Mouse (Mus musculus) heart, postnatal 0 days (tissue): ENCODE results near the gene Fam168a. TPM values are rescaled to one million over a fixed set of nuclear protein-coding genes. Genes with fewer than 3 reads are reported as not detected.

Experiments
- ATAC-seq: fragments of 200-750 bp; cut with Nextera tagmentation; 2 replicates; pipeline ENCODE4 v1.8.0; 2017; ENCODE audit warnings: low read depth, moderate number of reproducible peaks, moderate library complexity; ENCODE audit not compliant: insufficient read depth
- DNase-seq: peaks from one replicate; pipeline ENCODE4 v3.0.0-alpha.2; 2016; ENCODE audit warnings: low spot score
- H3K27ac ChIP-seq: fragments of 300-500 bp; sonication (generic); 2 replicates; pipeline ENCODE4 v1.5.1; 2014; ENCODE audit warnings: low read depth, mild to moderate bottlenecking
- H3K27me3 ChIP-seq: fragments of 300-500 bp; sonication (generic); 2 replicates; pipeline ENCODE4 v1.6.1; 2014; ENCODE audit warnings: low read length, mixed read lengths; ENCODE audit not compliant: control insufficient read depth, insufficient read depth
- H3K36me3 ChIP-seq: fragments of 300-500 bp; sonication (generic); replicated peaks from 2 replicates; pipeline ENCODE4 v1.6.1; 2014; ENCODE audit warnings: low read length, mixed read lengths; ENCODE audit not compliant: control insufficient read depth, insufficient read depth
- H3K4me1 ChIP-seq: fragments of 300-500 bp; sonication (generic); 2 replicates; pipeline ENCODE4 v1.6.1; 2014; ENCODE audit warnings: antibody characterized with exemption; ENCODE audit not compliant: control insufficient read depth, insufficient read depth
- H3K4me2 ChIP-seq: fragments of 300-500 bp; sonication (generic); 2 replicates; pipeline ENCODE4 v1.6.1; 2014; ENCODE audit warnings: low read depth, mild to moderate bottlenecking, low read length, moderate library complexity
- H3K4me3 ChIP-seq: fragments of 300-500 bp; sonication (generic); 2 replicates; pipeline ENCODE4 v1.5.1; 2014; ENCODE audit warnings: low read depth, low read length
- H3K9ac ChIP-seq: fragments of 300-500 bp; sonication (generic); replicated peaks from 2 replicates; pipeline ENCODE4 v1.6.1; 2014; ENCODE audit warnings: low read depth, low read length, mixed read lengths
- H3K9me3 ChIP-seq: fragments of 300-500 bp; sonication (generic); replicated peaks from 2 replicates; pipeline ENCODE4 v1.6.1; 2016; ENCODE audit warnings: low read length; ENCODE audit not compliant: control insufficient read depth
- CTCF ChIP-seq: IDR thresholded peaks from 2 replicates; pipeline ENCODE4 v1.5.1; 2016; ENCODE audit warnings: antibody characterized with exemption, control low read depth, low read depth
- EP300 ChIP-seq: IDR thresholded peaks from 2 replicates; pipeline ENCODE4 v1.6.1; 2016; ENCODE audit warnings: antibody characterized with exemption, low read depth
- WGBS: fragments of 180-500 bp; shearing (Covaris S2); extraction: QIAGEN DNeasy Blood & Tissue Kit; methylation state at CpG from one replicate; pipeline ENCODE4 v1.1.7; 2014; 5-methylcytosine and 5-hydroxymethylcytosine counted together
- polyA plus RNA-seq: library from polyadenylated mRNA; unstranded; fragments of >200 nt; fragmentation: Nextera tagmentation; extraction: Ambion mirVana; gene quantifications from 2 replicates; pipeline ENCODE4 v1.2.1, GENCODE M21; 2015
- total RNA-seq: library from RNA; depleted of rRNA; stranded (reverse); fragments of >200 nt; gene quantifications from 2 replicates; pipeline ENCODE4 v1.2.3, GENCODE M21; 2014; ENCODE audit warnings: low replicate concordance

The Fam168a gene
- total and polyA plus RNA-seq, 2 experiments from 2014 or later: 20.0 to 29.0 TPM

GRCm38 (mm10) chr7:100848744-100849143, 142.3 kb downstream of the Fam168a start:
- H3K36me3 ChIP-seq: no peaks in the 10 kb centered on the region
- no peak for ATAC-seq
- no peak overlapping the region for H3K27ac ChIP-seq
- H3K4me1 ChIP-seq: peaks cover 38% of the 10 kb centered on the region
- DNase-seq: peak; percentile 51
- no peaks in the 10 kb centered on the region for H3K9me3 ChIP-seq
- no peak overlapping the region for H3K4me2 ChIP-seq
- no peak for TF ChIP-seq EP300
- peak; percentile 76 for TF ChIP-seq CTCF
- no peak overlapping the region for H3K9ac ChIP-seq
- no peak overlapping the region for H3K4me3 ChIP-seq
- 34% methylated on average over 6 of the region's 6 CpGs for WGBS
- no peaks in the 10 kb centered on the region for H3K27me3 ChIP-seq

DNA sequence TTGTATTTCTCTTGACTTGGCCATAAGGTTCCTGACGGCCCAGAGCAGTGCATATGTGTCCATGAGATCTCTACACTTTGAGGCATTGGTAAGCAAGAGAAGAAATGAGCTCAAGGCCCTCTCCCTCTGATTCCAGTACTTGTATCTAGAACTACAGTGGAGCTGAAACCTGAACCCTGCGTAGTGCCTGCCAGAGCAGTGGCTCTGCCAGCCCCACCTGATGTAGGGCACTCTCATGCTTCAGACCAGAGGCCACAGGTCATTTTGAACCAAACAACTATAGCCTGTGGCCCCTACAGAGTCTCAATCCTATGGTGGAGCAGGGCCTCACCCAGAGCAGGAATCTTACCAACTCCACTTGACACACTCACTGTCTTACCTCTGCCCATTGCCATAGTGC, 143.1 kb downstream of the Fam168a start:
- WGBS: 91% methylated on average over 2 of the region's 2 CpGs
- no peak for TF ChIP-seq CTCF
- no peak for TF ChIP-seq EP300
- peaks cover 39% of the 10 kb centered on the region for H3K4me1 ChIP-seq
- no peak overlapping the region for H3K4me2 ChIP-seq
- ATAC-seq (no peak), DNase-seq (no peak)
- H3K27me3 ChIP-seq: no peaks in the 10 kb centered on the region
- H3K9ac ChIP-seq: no peak overlapping the region
- no peak overlapping the region for H3K4me3 ChIP-seq
- H3K9me3 ChIP-seq: no peaks in the 10 kb centered on the region
- no peak overlapping the region for H3K27ac ChIP-seq
- H3K36me3 ChIP-seq: no peaks in the 10 kb centered on the region

DNA sequence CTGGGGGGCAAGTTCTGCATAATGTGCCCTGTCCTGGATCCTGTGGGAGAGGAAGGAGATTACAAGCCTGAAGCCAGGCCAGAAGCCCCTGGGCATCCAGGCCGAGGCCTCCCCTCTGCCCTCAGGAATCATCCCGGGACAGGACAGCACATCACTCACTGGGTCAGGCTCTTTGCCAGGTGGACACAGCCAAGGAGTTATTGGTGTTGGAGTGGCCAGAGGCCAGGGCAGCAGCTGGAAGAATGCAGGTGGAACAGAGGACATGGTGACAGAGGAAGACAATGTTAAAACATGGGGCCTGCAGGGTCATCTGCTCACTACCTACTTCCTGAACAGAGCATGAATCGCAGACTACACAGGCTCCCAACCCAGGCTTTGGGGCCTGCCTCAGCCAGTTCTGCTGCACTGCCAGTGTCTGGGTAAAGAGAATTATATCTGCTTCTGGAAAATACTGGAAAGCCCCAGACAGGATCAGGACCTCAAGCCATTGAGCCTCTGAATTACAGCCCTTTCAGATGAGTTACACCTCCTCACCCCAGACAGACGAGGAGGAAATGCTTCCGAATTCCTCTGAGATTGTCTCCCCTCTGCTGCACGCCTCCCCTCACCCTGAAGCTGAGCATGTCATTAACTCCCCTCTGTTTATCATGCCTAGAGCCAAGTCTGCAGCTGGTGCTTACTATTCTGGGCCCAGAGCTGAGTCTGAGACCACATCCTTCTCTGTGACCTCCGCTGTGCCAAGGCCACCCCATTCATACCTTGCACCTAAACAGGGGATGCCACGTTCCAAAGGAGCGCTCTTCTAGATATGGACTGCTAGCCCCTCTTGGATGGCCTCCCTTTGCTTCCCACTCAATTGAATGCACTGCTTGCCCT, 145.3 kb downstream of the Fam168a start:
- H3K27ac ChIP-seq: peak overlapping the region; percentile 31; the same call in 1 of the 2 replicates
- WGBS: 32% methylated on average over 9 of the region's 9 CpGs
- no peaks in the 10 kb centered on the region for H3K36me3 ChIP-seq
- TF ChIP-seq EP300 (no peak), CTCF (no peak)
- H3K4me3 ChIP-seq: no peak overlapping the region
- no peak overlapping the region for H3K4me2 ChIP-seq
- H3K4me1 ChIP-seq: peaks cover 37% of the 10 kb centered on the region
- no peak overlapping the region for H3K9ac ChIP-seq
- no peaks in the 10 kb centered on the region for H3K9me3 ChIP-seq
- no peaks in the 10 kb centered on the region for H3K27me3 ChIP-seq
- DNase-seq: no peak
- no peak for ATAC-seq

DNA sequence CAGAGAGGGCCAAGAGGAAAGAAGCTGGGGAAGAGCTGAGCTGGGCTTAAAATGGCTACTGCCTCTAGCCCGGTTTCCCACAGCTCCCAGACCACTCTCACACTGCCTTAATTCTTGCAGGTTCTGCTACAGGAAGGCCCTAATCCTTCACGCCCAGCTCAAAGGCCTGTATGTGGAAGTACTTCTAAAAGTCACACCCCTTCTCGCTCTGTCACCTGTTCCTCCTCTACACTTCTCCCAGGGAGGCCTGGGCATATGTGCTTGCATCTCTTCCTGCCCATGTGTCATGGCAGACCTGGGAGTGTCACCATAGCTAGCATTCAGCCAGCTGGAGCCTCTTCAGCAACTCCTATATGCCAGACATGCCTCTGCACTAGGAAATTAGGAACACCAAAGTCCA, 147.0 kb downstream of the Fam168a start:
- H3K9ac ChIP-seq: no peak overlapping the region
- ATAC-seq: no peak
- 76% methylated on average over 3 of the region's 3 CpGs for WGBS

DNA sequence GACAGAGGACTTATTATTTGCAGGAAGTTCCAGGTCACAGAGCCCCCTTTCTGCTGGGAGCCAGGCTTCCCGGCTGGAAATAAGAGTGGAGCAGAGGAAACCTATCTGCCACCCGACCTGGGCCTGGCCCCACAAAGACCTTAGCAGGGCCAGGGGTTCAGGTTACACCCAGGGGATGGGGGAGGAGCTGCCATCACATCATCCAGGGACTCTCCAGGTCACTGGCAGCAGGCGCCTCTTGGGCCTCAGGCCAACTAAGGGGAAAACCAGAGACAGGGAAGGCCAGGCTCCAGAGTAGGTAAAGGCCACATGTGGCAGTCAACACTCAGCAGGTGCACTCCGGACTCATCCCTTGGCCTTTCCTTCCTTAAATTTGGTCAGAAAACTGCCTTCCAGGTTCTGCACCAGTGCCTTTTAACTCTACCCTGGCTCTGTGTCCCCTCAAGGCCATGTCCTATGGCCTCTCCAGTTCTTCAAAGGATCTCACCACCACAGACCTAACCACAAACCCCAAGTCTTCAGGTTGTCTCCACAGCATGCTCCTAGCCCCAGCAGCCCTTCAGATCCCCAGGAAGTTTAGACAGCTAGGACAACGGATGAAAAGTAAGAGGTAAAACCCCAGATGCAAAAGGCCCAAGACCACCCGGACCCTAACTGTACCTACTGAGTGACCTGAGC, 147.8 kb downstream of the Fam168a start:
- WGBS: 57% methylated on average over 6 of the region's 6 CpGs
- Histone ChIP-seq H3K4me2 (no peak overlapping the region), H3K9ac (no peak overlapping the region), H3K9me3 (no peaks in the 10 kb centered on the region), H3K36me3 (no peaks in the 10 kb centered on the region), H3K27me3 (no peaks in the 10 kb centered on the region), H3K4me3 (no peak overlapping the region), H3K27ac (no peak overlapping the region), H3K4me1 (peaks cover 41% of the 10 kb centered on the region)
- no peak for ATAC-seq
- no peak for DNase-seq
- TF ChIP-seq CTCF: no peak
- TF ChIP-seq EP300: no peak

More for the DNA sequence above, 147.0 kb downstream of the Fam168a start:
- Histone ChIP-seq H3K9me3 (no peaks in the 10 kb centered on the region), H3K4me1 (peaks cover 37% of the 10 kb centered on the region), H3K4me2 (no peak overlapping the region), H3K4me3 (no peak overlapping the region), H3K27me3 (no peaks in the 10 kb centered on the region), H3K27ac (no peak overlapping the region), H3K36me3 (no peaks in the 10 kb centered on the region)
- TF ChIP-seq EP300 (no peak), CTCF (no peak)
- DNase-seq: no peak
